Mouse (Mus musculus) regulatory T cell (primary cell): Measurements from ENCODE around the gene Wsb1.
"Not testable (repeated sequence)": the region's sequence is repeated elsewhere in the genome, so short reads cannot be mapped to it uniquely, and the experiment has no call there.

Experiments
- in situ Hi-C: fragments of 300-600 bp; cut with MboI, MseI; formaldehyde crosslinking; loops from one replicate; pipeline ENCODE4 v1.15.1; 2025; ENCODE audit warnings: high pct_unique_total_duplicates

The Wsb1 gene

GRCm38 (mm10) chr11:79254391-79255098, at the start of gene Wsb1:
TSS of gene Wsb1 (minus strand) at chr11:79254671.
- in situ Hi-C loops, result no loop called here

- in situ Hi-C loops, result not testable (repeated sequence)
These were observed 49.8 kb upstream of the Wsb1 start for GRCm38 (mm10) chr11:79304245-79304644.

- in situ Hi-C loops, result no loop called here
These were observed 48.6 kb upstream of the Wsb1 start for GRCm38 (mm10) chr11:79303109-79303508.

- in situ Hi-C loops, result no loop called here
These were observed 45.4 kb upstream of the Wsb1 start for GRCm38 (mm10) chr11:79299719-79300431.

GRCm38 (mm10) chr11:79296856-79297491, 42.5 kb upstream of the Wsb1 start, which contains the start of gene Gm9964:
TSS of gene Gm9964 (minus strand) at chr11:79296906.
- in situ Hi-C loops, result no loop called here

- in situ Hi-C loops, result no loop called here
These were observed 41.7 kb upstream of the Wsb1 start for GRCm38 (mm10) chr11:79296167-79296566.

- in situ Hi-C loops, result loop anchor here (5.0 kb wide), 1 partner anchor 67 kb away; no protein-coding TSS in a partner anchor
These were observed 39.5 kb upstream of the Wsb1 start for GRCm38 (mm10) chr11:79293971-79294370.

- in situ Hi-C loops, result loop anchor here (5.0 kb wide), 1 partner anchor 66 kb away; no protein-coding TSS in a partner anchor
These were observed 38.6 kb upstream of the Wsb1 start for GRCm38 (mm10) chr11:79293025-79293424.

GRCm38 (mm10) chr11:79292130-79292529, 37.7 kb upstream of the Wsb1 start:
- in situ Hi-C loops, result loop anchor here (5.0 kb wide), 1 partner anchor 65 kb away; no protein-coding TSS in a partner anchor

- in situ Hi-C loops, result loop anchor here (5.0 kb wide), 1 partner anchor 64 kb away; no protein-coding TSS in a partner anchor
These were observed 37.2 kb upstream of the Wsb1 start for GRCm38 (mm10) chr11:79291651-79292050.

GRCm38 (mm10) chr11:79290473-79290872, 36.0 kb upstream of the Wsb1 start:
- in situ Hi-C loops, result loop anchor here (5.0 kb wide), 1 partner anchor 63 kb away; no protein-coding TSS in a partner anchor

- in situ Hi-C loops, result no loop called here
These were observed 34.6 kb upstream of the Wsb1 start for GRCm38 (mm10) chr11:79288913-79289640.

GRCm38 (mm10) chr11:79288278-79288843, 33.9 kb upstream of the Wsb1 start:
- in situ Hi-C loops, result no loop called here

- in situ Hi-C loops, result no loop called here
These were observed 33.0 kb upstream of the Wsb1 start for GRCm38 (mm10) chr11:79287447-79287846.

GRCm38 (mm10) chr11:79286305-79286799, 31.9 kb upstream of the Wsb1 start:
- in situ Hi-C loops, result no loop called here

- in situ Hi-C loops, result no loop called here
These were observed 29.0 kb upstream of the Wsb1 start for GRCm38 (mm10) chr11:79283350-79284030.

GRCm38 (mm10) chr11:79281396-79281795, 26.9 kb upstream of the Wsb1 start:
- in situ Hi-C loops, result no loop called here

- in situ Hi-C loops, result no loop called here
These were observed 25.4 kb upstream of the Wsb1 start for GRCm38 (mm10) chr11:79279732-79280405.

- in situ Hi-C loops, result loop anchor here (5.0 kb wide), 1 partner anchor 54 kb away; no protein-coding TSS in a partner anchor
These were observed 19.3 kb upstream of the Wsb1 start for GRCm38 (mm10) chr11:79273757-79274156.

- in situ Hi-C loops, result loop anchor here (5.0 kb wide), 1 partner anchor 54 kb away; no protein-coding TSS in a partner anchor
These were observed 18.6 kb upstream of the Wsb1 start for GRCm38 (mm10) chr11:79273039-79273438.
